Mouse (Mus musculus) small intestine, adult 2 months (tissue): Measurements from ENCODE around the gene Gm7951. TPM values are rescaled to one million over a fixed set of nuclear protein-coding genes. Genes with fewer than 3 reads are reported as not detected.
"Not testable (repeated sequence)": the region's sequence is repeated elsewhere in the genome, so short reads cannot be mapped to it uniquely, and the experiment has no call there.

Experiments
- H3K27ac ChIP-seq: fragments of 200-500 bp; 2 replicates; pipeline ENCODE4 v1.5.1; 2012; ENCODE audit warnings: low read depth, low read length, control low read depth, inconsistent platforms; ENCODE audit not compliant: insufficient read depth
- H3K27me3 ChIP-seq: fragments of 200-500 bp; 2 replicates; pipeline ENCODE4 v1.6.1; 2012; ENCODE audit warnings: mild to moderate bottlenecking, moderate library complexity, low read length, inconsistent platforms; ENCODE audit not compliant: control insufficient read depth, insufficient read depth
- H3K36me3 ChIP-seq: fragments of 200-500 bp; 2 replicates; pipeline ENCODE4 v1.6.1; 2012; ENCODE audit warnings: mild to moderate bottlenecking, low read length, control low read depth, inconsistent platforms; ENCODE audit not compliant: control insufficient read depth, insufficient read depth
- H3K4me1 ChIP-seq: fragments of 200-500 bp; 2 replicates; pipeline ENCODE4 v1.6.1; 2012; ENCODE audit warnings: low read length, inconsistent platforms, mixed read lengths; ENCODE audit not compliant: control insufficient read depth, insufficient read depth, insufficient read length
- H3K4me3 ChIP-seq: fragments of 200-500 bp; 2 replicates; pipeline ENCODE4 v1.5.1; 2012; ENCODE audit warnings: low read depth, mild to moderate bottlenecking, control low read depth, inconsistent platforms, low read length, moderate library complexity
- whole genome bisulfite sequencing: fragments of 180-500 bp; shearing (Covaris S2); methylation state at CpG from one replicate; pipeline ENCODE4 v1.1.7; 2018; 5-methylcytosine and 5-hydroxymethylcytosine counted together
- polyA plus RNA-seq: library from polyadenylated mRNA; depleted of rRNA; stranded (reverse); fragments of >200 nt; gene quantifications from 2 replicates; pipeline ENCODE4 v1.2.3, GENCODE M21; 2012; rRNA removed

Gene Gm7951
- polyA plus RNA-seq, result not detected in 2 replicates

DNA sequence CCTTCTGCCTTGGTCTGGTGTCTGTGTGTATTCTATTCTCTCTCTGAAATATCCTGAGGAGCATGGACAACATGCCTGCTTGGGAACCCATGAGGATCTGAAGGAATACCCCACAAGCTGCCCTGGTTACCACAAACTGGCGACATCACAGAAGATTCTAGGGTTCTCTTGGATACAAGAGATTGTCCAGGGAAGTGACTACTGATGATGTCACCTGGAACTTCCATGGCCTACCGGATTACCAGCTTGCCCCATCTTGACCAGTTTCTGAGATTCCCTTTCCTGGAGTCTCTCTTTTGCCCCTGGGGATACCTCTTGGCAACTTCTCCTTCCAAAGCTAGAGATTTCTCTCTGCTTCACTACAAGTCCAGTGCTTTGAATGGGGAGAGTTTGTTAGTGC is at the start of gene Gm7951:
TSS of gene Gm7951 (minus strand) at position 101 of the 400 bp plus-strand sequence.
- whole genome bisulfite sequencing, result 82% methylated on average over 1 of the region's 2 CpGs
- H3K4me3 ChIP-seq, H3K27ac ChIP-seq, H3K27me3 ChIP-seq, H3K4me1 ChIP-seq, H3K36me3 ChIP-seq: not testable (repeated sequence)

- 84% methylated on average over 2 of the region's 2 CpGs for WGBS
- not testable (repeated sequence) for H3K36me3 ChIP-seq
Measured at GRCm38 (mm10) chr14:42162522-42162921, 45.4 kb upstream of the Gm7951 start, which contains the start of gene Gm17027. Gene Gm17027 (minus strand): TSS chr14:42162622.

GRCm38 (mm10) chr14:42134571-42134970 is 17.4 kb upstream of the Gm7951 start:
- H3K4me1 ChIP-seq, H3K4me3 ChIP-seq, H3K27me3 ChIP-seq, H3K27ac ChIP-seq, H3K36me3 ChIP-seq: not testable (repeated sequence)
- 74% methylated on average over 7 of the region's 8 CpGs for WGBS

More at GRCm38 (mm10) chr14:42162522-42162921, 45.4 kb upstream of the Gm7951 start, which contains the start of gene Gm17027:
- not testable (repeated sequence) for H3K27ac ChIP-seq, H3K4me1 ChIP-seq, H3K27me3 ChIP-seq, H3K4me3 ChIP-seq

- not testable (repeated sequence) for H3K27me3 ChIP-seq, H3K36me3 ChIP-seq, H3K27ac ChIP-seq, H3K4me1 ChIP-seq, H3K4me3 ChIP-seq
- 57% methylated on average over 12 of the region's 14 CpGs for WGBS
Measured at GRCm38 (mm10) chr14:42133806-42134205, 16.6 kb upstream of the Gm7951 start.

Other genes with a start within 250 kb of the Gm7951 start
- gene Gm7980, start 210.1 kb downstream of the Gm7951 start, polyA plus RNA-seq, result not detected in 2 replicates
- not detected in 2 replicates for gene 1700049E17Rik1, start 192.4 kb downstream of the Gm7951 start, polyA plus RNA-seq
- gene 1700024B05Rik, start 173.4 kb downstream of the Gm7951 start, polyA plus RNA-seq, result not detected in 2 replicates
- gene Gm6401, start 149.4 kb downstream of the Gm7951 start, polyA plus RNA-seq, result not detected in 2 replicates
- gene Gm3543, start 134.0 kb downstream of the Gm7951 start, polyA plus RNA-seq, result not detected in 2 replicates
- gene Gm17027, start 45.3 kb upstream of the Gm7951 start, polyA plus RNA-seq, result not detected in 2 replicates
- not detected in 2 replicates for gene Gm3573, start 73.4 kb upstream of the Gm7951 start, polyA plus RNA-seq
- gene Gm17026, start 142.7 kb upstream of the Gm7951 start, polyA plus RNA-seq, result not detected in 2 replicates
- gene Gm9611, start 180.0 kb upstream of the Gm7951 start, polyA plus RNA-seq, result not detected in 2 replicates
- not detected in 2 replicates for gene Gm7995, start 192.8 kb upstream of the Gm7951 start, polyA plus RNA-seq